Mouse (Mus musculus): ENCODE data around the gene Ints4. TPM values are rescaled to one million over a fixed set of nuclear protein-coding genes. Genes with fewer than 3 reads are reported as not detected.

The Ints4 gene
- polyA plus RNA-seq (2017; shearing (Covaris generic)) = 57.6 TPM

GRCm38 (mm10) chr7:97480821-97481339 lies at the start of gene Ints4:
TSS of gene Ints4 (plus strand) at chr7:97480956.

GRCm38 (mm10) chr7:97451023-97451422 lies 29.7 kb upstream of the Ints4 start, which contains the start of gene Kctd14:
TSS of gene Kctd14 (plus strand) at chr7:97451323.

GRCm38 (mm10) chr7:97579067-97579975 lies 98.6 kb downstream of the Ints4 start, which contains the start of the genes Aamdc and Rsf1:
TSS of gene Aamdc (minus strand) at chr7:97579497.
TSS of gene Rsf1 (plus strand) at chr7:97579889.

Other genes with a start within 250 kb of the Ints4 start
- 1.4 TPM for gene Usp35, start 148.9 kb upstream of the Ints4 start, polyA plus RNA-seq (2017; shearing (Covaris generic))
- gene Kctd21, start 148.6 kb upstream of the Ints4 start, polyA plus RNA-seq (2017; shearing (Covaris generic)) = 3.0 TPM
- 22.0 TPM for gene Alg8, start 109.3 kb upstream of the Ints4 start, polyA plus RNA-seq (2017; shearing (Covaris generic))
- gene Ndufc2, start 81.0 kb upstream of the Ints4 start, polyA plus RNA-seq (2017; shearing (Covaris generic)) = 175 TPM
- not detected for gene Thrsp, start 63.2 kb upstream of the Ints4 start, polyA plus RNA-seq (2017; shearing (Covaris generic))
- 0.45 TPM for gene Kctd14, start 29.6 kb upstream of the Ints4 start, polyA plus RNA-seq (2017; shearing (Covaris generic))
- gene Aamdc, start 98.5 kb downstream of the Ints4 start, polyA plus RNA-seq (2017; shearing (Covaris generic)) = 46.5 TPM
- gene Rsf1, start 98.9 kb downstream of the Ints4 start, polyA plus RNA-seq (2017; shearing (Covaris generic)) = 22.3 TPM
- gene Clns1a, start 215.7 kb downstream of the Ints4 start, polyA plus RNA-seq (2017; shearing (Covaris generic)) = 138 TPM